Mouse (Mus musculus) heart, adult 8-10 months (tissue): Measurements from ENCODE around the gene Brd4. TPM values are rescaled to one million over a fixed set of nuclear protein-coding genes. Genes with fewer than 3 reads are reported as not detected.
A peak's percentile ranks its signal among the peaks of the same experiment; 100 is the strongest.

Source experiments
- DNase-seq: peaks from one replicate; pipeline ENCODE4 v3.0.0; 2022; ENCODE audit warnings: low spot score
- total RNA-seq, 4 experiments: library from RNA; stranded (reverse); gene quantifications; 2 replicates each; pipeline ENCODE4 v1.2.4; 2022

Brd4 gene
- 10 to 100 TPM; 48.1 to 61.7 (median 48.7) TPM for total RNA-seq

GRCm38 (mm10) chr17:32284262-32285137 is at the start of gene Brd4:
Brd4 (minus strand) TSS chr17:32284722.
- DNase-seq = peak; percentile 86

- DNase-seq = no peak
These were observed 49.3 kb upstream of the Brd4 start for GRCm38 (mm10) chr17:32333675-32334303.

- no peak for DNase-seq
These were observed 43.0 kb upstream of the Brd4 start for GRCm38 (mm10) chr17:32327501-32327900.

- DNase-seq = no peak
These were observed 38.3 kb upstream of the Brd4 start for GRCm38 (mm10) chr17:32322809-32323208.

- no peak for DNase-seq
These were observed 37.3 kb upstream of the Brd4 start for GRCm38 (mm10) chr17:32321836-32322235.

GRCm38 (mm10) chr17:32321390-32321734 is 36.8 kb upstream of the Brd4 start:
- DNase-seq = no peak

- DNase-seq = peak; percentile 98
These were observed 36.3 kb upstream of the Brd4 start, which contains the start of gene Akap8 for GRCm38 (mm10) chr17:32320597-32321389. Akap8 (minus strand) TSS chr17:32321238.

GRCm38 (mm10) chr17:32319950-32320349 is 35.4 kb upstream of the Brd4 start:
- DNase-seq = no peak

- no peak for DNase-seq
These were observed 33.2 kb upstream of the Brd4 start for GRCm38 (mm10) chr17:32317708-32318107.

- DNase-seq = no peak
These were observed 32.5 kb upstream of the Brd4 start for GRCm38 (mm10) chr17:32317032-32317431.

GRCm38 (mm10) chr17:32315560-32315959 is 31.0 kb upstream of the Brd4 start:
- no peak for DNase-seq

- DNase-seq = no peak
These were observed 29.4 kb upstream of the Brd4 start for GRCm38 (mm10) chr17:32313892-32314291.

- no peak for DNase-seq
These were observed 28.3 kb upstream of the Brd4 start for GRCm38 (mm10) chr17:32312801-32313200.

GRCm38 (mm10) chr17:32307963-32308362 is 23.4 kb upstream of the Brd4 start:
- DNase-seq = no peak

- no peak for DNase-seq
These were observed 13.6 kb upstream of the Brd4 start for GRCm38 (mm10) chr17:32298125-32298524.

- no peak for DNase-seq
These were observed 11.4 kb upstream of the Brd4 start for GRCm38 (mm10) chr17:32295901-32296300.

GRCm38 (mm10) chr17:32295160-32295559 is 10.6 kb upstream of the Brd4 start:
- no peak for DNase-seq

- DNase-seq = no peak
These were observed 682 bp upstream of the Brd4 start for GRCm38 (mm10) chr17:32285138-32285670.

- DNase-seq = peak; percentile 48
These were observed 726 bp downstream of the Brd4 start for GRCm38 (mm10) chr17:32283771-32284221.

GRCm38 (mm10) chr17:32283341-32283740 is 1.2 kb downstream of the Brd4 start:
- DNase-seq = peak; percentile 24

GRCm38 (mm10) chr17:32281611-32282310 is 2.8 kb downstream of the Brd4 start:
- no peak for DNase-seq
